Comparison of ENCODE assay signal across 7 mouse cellular contexts in the genomic region with DNA sequence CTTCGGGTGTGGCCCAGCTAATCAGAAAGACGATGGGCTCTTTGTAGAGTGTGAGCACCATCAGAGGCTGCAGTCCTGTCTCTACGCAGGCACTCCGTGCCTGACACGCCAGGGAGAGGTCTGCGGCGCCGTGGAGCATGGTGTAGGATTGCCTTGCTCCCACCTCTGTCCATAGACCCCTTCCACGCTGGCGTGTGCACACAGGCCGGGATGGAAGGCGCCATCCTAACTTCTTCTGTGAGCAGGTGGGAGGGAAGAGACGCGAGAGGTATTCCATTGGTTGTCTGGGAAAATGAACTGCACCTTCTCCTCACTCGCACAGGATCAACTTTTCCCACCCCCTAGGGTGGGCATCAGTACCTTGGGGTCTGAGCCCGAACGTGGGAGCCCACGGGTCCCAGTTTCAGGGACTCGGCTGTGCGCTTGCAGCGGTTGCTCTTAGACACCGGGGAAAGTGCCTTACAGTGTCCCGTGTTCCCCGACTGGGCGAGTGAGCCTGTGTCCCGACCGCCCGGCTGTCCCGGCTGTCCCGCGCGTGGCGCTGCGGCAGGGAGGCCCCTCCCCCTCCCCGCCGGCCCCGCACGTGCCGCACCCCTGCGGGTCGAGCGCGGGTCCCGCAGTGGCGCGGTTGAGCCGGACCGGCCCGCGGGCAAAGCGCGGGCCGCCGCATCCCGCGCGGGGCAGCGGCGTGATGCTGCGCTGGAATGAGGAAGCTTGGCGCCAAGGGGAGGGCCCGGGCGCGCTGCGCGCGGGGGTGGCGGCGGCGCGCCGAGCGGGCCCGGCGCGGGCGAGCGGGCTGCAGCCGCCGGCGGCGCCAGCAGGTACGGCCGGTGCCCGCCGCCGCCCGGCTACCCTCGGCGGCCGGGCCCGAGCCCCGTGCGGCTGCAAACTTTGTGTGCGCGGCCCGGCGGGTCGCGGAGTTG. TPM values are rescaled to one million over a fixed set of nuclear protein-coding genes. Genes with fewer than 3 reads are reported as not detected.
A peak's percentile ranks its signal among the peaks of the same experiment; 100 is the strongest.
DNase-seq lines count a peak whose midpoint lies in the region; ATAC-seq and TF ChIP-seq lines count a peak whose summit lies in the region.

A gene (plus strand): TSS at position 74 of the 923 bp plus-strand sequence.

- H3K36me3 ChIP-seq in C2C12 (ENCODE audit: control insufficient read depth, insufficient read depth), result no peaks in the 10 kb centered on the region
- H3K36me3 ChIP-seq in intestine, embryonic 15.5 days, result no peaks in the 10 kb centered on the region
- no peaks in the 10 kb centered on the region for H3K36me3 ChIP-seq in midbrain, embryonic 14.5 days (ENCODE audit: control insufficient read depth, insufficient read depth, low read length)

- no peaks in the 10 kb centered on the region for H3K9me3 ChIP-seq in intestine, embryonic 15.5 days
- no peaks in the 10 kb centered on the region for H3K9me3 ChIP-seq in midbrain, embryonic 14.5 days (ENCODE audit: control insufficient read depth, low read length)

- no peak within 1 kb of the TSS for H3K27ac ChIP-seq in embryonic fibroblast, embryonic 13.5 days (ENCODE audit: insufficient read depth, low read length)
- no peak within 1 kb of the TSS for H3K27ac ChIP-seq in intestine, embryonic 15.5 days
- no peak within 1 kb of the TSS for H3K27ac ChIP-seq in midbrain, embryonic 14.5 days (replicated peaks; ENCODE audit: low read depth, low read length)

- H3K4me2 ChIP-seq in intestine, embryonic 15.5 days (replicated peaks), result peak within 1 kb of the TSS; percentile 99
- peak within 1 kb of the TSS; percentile 99 for H3K4me2 ChIP-seq in midbrain, embryonic 14.5 days (ENCODE audit: low read length)

- H3K9ac ChIP-seq in intestine, embryonic 15.5 days, result peak within 1 kb of the TSS; percentile 30; the same call in 1 of the 2 replicates
- peak within 1 kb of the TSS; percentile 52 for H3K9ac ChIP-seq in midbrain, embryonic 14.5 days (replicated peaks; ENCODE audit: low read length)

- no peak within 1 kb of the TSS for H3K4me3 ChIP-seq in C2C12 (ENCODE audit: insufficient read depth, poor library complexity, severe bottlenecking)
- peak within 1 kb of the TSS; percentile 48 for H3K4me3 ChIP-seq in embryonic fibroblast, embryonic 13.5 days (ENCODE audit: insufficient read depth, low read length)
- peak within 1 kb of the TSS; percentile 67 for H3K4me3 ChIP-seq in intestine, embryonic 15.5 days (replicated peaks)
- peak within 1 kb of the TSS; percentile 56 for H3K4me3 ChIP-seq in midbrain, embryonic 14.5 days (replicated peaks; ENCODE audit: low read depth, low read length)

- ATAC-seq in CD4-positive, CD25-positive, alpha-beta regulatory T cell, adult 4 months, result peak; percentile 28
- ATAC-seq in intestine, embryonic 15.5 days, result peak; percentile 83
- peak; percentile 51 for ATAC-seq in midbrain, embryonic 14.5 days (ENCODE audit: low FRiP score, low TSS enrichment)

- 2% methylated on average over 50 of the region's 100 CpGs for WGBS in intestine, embryonic 15.5 days
- WGBS in midbrain, embryonic 14.5 days, result 1% methylated on average over 100 of the region's 100 CpGs

- peaks cover 17% of the 10 kb centered on the region for H3K27me3 ChIP-seq in C2C12 (ENCODE audit: control insufficient read depth, insufficient read depth, insufficient read length)
- peaks cover 40% of the 10 kb centered on the region for H3K27me3 ChIP-seq in intestine, embryonic 15.5 days (replicated peaks)
- H3K27me3 ChIP-seq in midbrain, embryonic 14.5 days (ENCODE audit: control insufficient read depth, insufficient read depth, low read length), result peaks cover 35% of the 10 kb centered on the region

- H3ac ChIP-seq in C2C12 (ENCODE audit: control insufficient read depth, insufficient read length, low read depth), result peak within 1 kb of the TSS; percentile 61

- TF ChIP-seq CTCF in C2C12 (IDR thresholded peaks at IDR 0.05; ENCODE audit: control insufficient read depth, insufficient read depth, insufficient read length), result no peak
- no peak for TF ChIP-seq CTCF in embryonic fibroblast, embryonic 13.5 days (IDR thresholded peaks at IDR 0.05; ENCODE audit: borderline replicate concordance, insufficient read depth, low read length)

- peak; percentile 53 for DNase-seq in midbrain, embryonic 14.5 days
- DNase-seq in thymus, postnatal 25 days, result peak; percentile 65
- DNase-seq in right cerebral cortex, postnatal 10 days (ENCODE audit: low spot score in 2 of 2), result no peak

- H3K79me2 ChIP-seq in C2C12 (ENCODE audit: control insufficient read depth, insufficient read depth), result no peaks in the 10 kb centered on the region

- H3K4me1 ChIP-seq in embryonic fibroblast, embryonic 13.5 days (ENCODE audit: control insufficient read depth, insufficient read depth, low read length), result no peaks in the 10 kb centered on the region; the same call in 1 of the 2 replicates
- peaks cover 11% of the 10 kb centered on the region; the same call in 1 of the 2 replicates for H3K4me1 ChIP-seq in intestine, embryonic 15.5 days (replicated peaks)
- peaks cover 13% of the 10 kb centered on the region for H3K4me1 ChIP-seq in midbrain, embryonic 14.5 days (ENCODE audit: control insufficient read depth, insufficient read depth, low read length)

- H3K79me3 ChIP-seq in C2C12 (ENCODE audit: low read depth), result no peaks in the 10 kb centered on the region

- TF ChIP-seq POLR2A in embryonic fibroblast, embryonic 13.5 days (IDR thresholded peaks at IDR 0.05; ENCODE audit: low read depth, low read length), result no peak

TF ChIP-seq in C2C12, 6 proteins besides CTCF, POLR2A, EP300 and RAD21:
- TF ChIP-seq USF1 (IDR thresholded peaks at IDR 0.05; ENCODE audit: low read depth), result no peak
- no peak for TF ChIP-seq CEBPB (IDR thresholded peaks at IDR 0.05; ENCODE audit: low read depth)
- no peak for TF ChIP-seq MYOG (IDR thresholded peaks at IDR 0.05; ENCODE audit: control insufficient read depth, extremely low read depth, insufficient read length)
- TF ChIP-seq MYOD1 (IDR thresholded peaks at IDR 0.05; ENCODE audit: control insufficient read depth, insufficient read length, low read depth), result no peak
- TF ChIP-seq MAX (IDR thresholded peaks at IDR 0.05), result no peak
- no peak for TF ChIP-seq FOSL1 (IDR thresholded peaks at IDR 0.05; ENCODE audit: insufficient read depth, low read length, poor library complexity, severe bottlenecking)

RNA-seq across cellular contexts. Expression of the gene that starts here (rescaled TPM):
- polyA plus RNA-seq in C2C12 (2012; fragmentation: generic; extraction: Trizol), result 1.0 TPM
- polyA plus RNA-seq in CD4-positive, CD25-positive, alpha-beta regulatory T cell, adult 4 months (2017; shearing (Covaris generic)), result 100 to 1,000 TPM; 130 to 149 TPM
- polyA plus RNA-seq in embryonic fibroblast, embryonic 13.5 days (2011; ENCODE audit: insufficient read length, low read depth, missing spikeins), result 0.10 and 0.21 TPM in 2 replicates
- polyA plus RNA-seq in intestine, embryonic 15.5 days (2015; fragmentation: Nextera tagmentation; extraction: Ambion mirVana), result 1.5 and 1.7 TPM in 2 replicates
- 2.0 and 2.6 TPM in 2 replicates for polyA plus RNA-seq in midbrain, embryonic 14.5 days (2014; fragmentation: Nextera tagmentation; extraction: Ambion mirVana)

Comparison
In these comparisons a context has a peak if more than half of its experiments do, and no peak if none do; other contexts are left out.
1. RNA of the gene that starts here (polyA plus RNA-seq): 130 to 149 TPM in CD4-positive, CD25-positive, alpha-beta regulatory T cell, adult 4 months; 2.0 to 2.6 TPM in midbrain, embryonic 14.5 days, 1.5 to 1.7 TPM in intestine, embryonic 15.5 days, 1.0 TPM in C2C12 (single experiment) and 0.10 to 0.21 TPM in embryonic fibroblast, embryonic 13.5 days; every median in the first group is over 10 times any median in the second.
2. ATAC-seq: peak in every context shown above with its lines; median percentile 83 in intestine, embryonic 15.5 days; 51 in midbrain, embryonic 14.5 days; 28 in CD4-positive, CD25-positive, alpha-beta regulatory T cell, adult 4 months.
3. DNase-seq: peak in midbrain, embryonic 14.5 days (single experiment) and thymus, postnatal 25 days (single experiment); none in right cerebral cortex, postnatal 10 days (0 of 2).